9 mouse cellular contexts compared by ENCODE assay signal in the genomic region with DNA sequence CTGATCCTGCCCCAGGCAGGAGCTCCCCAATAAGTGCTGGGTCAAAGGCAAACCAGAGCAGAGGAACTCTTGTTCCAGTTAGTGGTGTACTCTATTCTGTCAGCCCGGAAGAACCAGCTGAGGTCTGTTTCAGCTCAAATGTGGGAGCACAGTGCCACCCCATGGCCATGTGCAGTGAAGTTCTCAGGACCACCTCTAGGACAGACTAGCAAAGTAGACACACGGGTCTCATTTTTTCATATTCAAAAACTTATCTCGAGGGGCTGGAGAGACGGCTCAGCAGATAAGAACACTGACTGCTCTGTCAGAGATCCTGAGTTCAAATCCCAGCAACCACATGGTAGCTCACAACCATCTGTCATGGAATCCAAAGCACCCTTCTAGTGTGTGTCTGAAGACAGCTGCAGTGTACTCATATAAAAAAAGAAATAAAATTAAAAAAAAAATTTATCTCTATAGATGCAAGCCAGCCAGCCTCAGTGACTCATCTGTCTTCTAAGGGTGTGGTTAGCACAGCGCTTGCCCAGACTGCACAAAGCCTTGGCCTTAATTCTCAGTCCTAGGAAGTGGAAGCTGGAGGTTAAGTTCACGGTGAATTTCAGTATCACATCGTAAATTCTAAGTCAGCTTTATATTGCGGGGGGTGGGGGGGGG. TPM values are rescaled to one million over a fixed set of nuclear protein-coding genes. Genes with fewer than 3 reads are reported as not detected.
DNase-seq lines count a peak whose midpoint lies in the region; ATAC-seq and TF ChIP-seq lines count a peak whose summit lies in the region.
"Had no signal": no experiment of that assay in that cellular context is flagged by ENCODE, and none has a peak within 500 bp of the region (broad histone marks: within the 10 kb centered on the region; RNA-seq: fewer than 3 reads in every experiment).

No protein-coding gene starts in this region.

- H3K4me3 ChIP-seq in ES-E14 (ENCODE audit: insufficient read depth in 1 of 2, low read depth in 1 of 2, low read length in 2 of 2, poor library complexity in 1 of 2, severe bottlenecking in 1 of 2): no peak overlapping the region
- no peak overlapping the region for H3K4me3 ChIP-seq in embryonic facial prominence, embryonic 11.5 days (ENCODE audit: low read depth, low read length)

- WGBS in embryonic facial prominence, embryonic 11.5 days: 56% methylated on average over 8 of the region's 8 CpGs

- H3K27me3 ChIP-seq in embryonic facial prominence, embryonic 11.5 days (ENCODE audit: control insufficient read depth, insufficient read depth, low read length): peaks cover 1% of the 10 kb centered on the region; the same call in 1 of the 2 replicates

- peaks cover 0 to 10% of the 10 kb centered on the region in 2 experiments; a peak in 2 of 4 replicates for H3K4me1 ChIP-seq in ES-E14 (ENCODE audit: control insufficient read depth in 2 of 2, insufficient read depth in 2 of 2, low read length in 2 of 2, poor library complexity in 1 of 2)
- H3K4me1 ChIP-seq in embryonic facial prominence, embryonic 11.5 days (ENCODE audit: control insufficient read depth, insufficient read depth, low read length): no peaks in the 10 kb centered on the region

- H3K9me3 ChIP-seq in ES-E14 (ENCODE audit: control insufficient read depth, insufficient read depth, low read depth, low read length): no peaks in the 10 kb centered on the region
- no peaks in the 10 kb centered on the region for H3K9me3 ChIP-seq in embryonic facial prominence, embryonic 11.5 days (replicated peaks; ENCODE audit: control insufficient read depth, low read length)

- H3K9ac ChIP-seq in ES-E14 (ENCODE audit: insufficient read depth, low read depth, low read length, poor library complexity, severe bottlenecking): no peak overlapping the region
- no peak overlapping the region for H3K9ac ChIP-seq in embryonic facial prominence, embryonic 11.5 days (replicated peaks; ENCODE audit: low read length)

- peaks cover 10% of the 10 kb centered on the region for H3K36me3 ChIP-seq in ES-E14 (ENCODE audit: control insufficient read depth, insufficient read depth, low read length, poor library complexity, severe bottlenecking)
- H3K36me3 ChIP-seq in embryonic facial prominence, embryonic 11.5 days (replicated peaks; ENCODE audit: control insufficient read depth, insufficient read depth, low read depth, low read length): peaks cover 3% of the 10 kb centered on the region

- ATAC-seq in embryonic facial prominence, embryonic 11.5 days (replicated peaks; ENCODE audit: insufficient number of reproducible peaks, low FRiP score, low TSS enrichment, low read depth): 0 out of 2 replicates have a peak, but pooled peaks have one; percentile 20

- H3K4me2 ChIP-seq in embryonic facial prominence, embryonic 11.5 days (ENCODE audit: low read depth, low read length): no peak overlapping the region

- intact Hi-C loops in heart, postnatal 14 days (cut with DNase I): no loop called here

- in situ Hi-C loops in ES-E14 (cut with MboI; ENCODE audit: low sequenced_read_pairs in 2 of 2, unreplicated experiment in 2 of 2): no loop called here

- H3K27ac ChIP-seq in ES-E14 (ENCODE audit: insufficient read depth, low read depth, low read length, poor library complexity, severe bottlenecking): no peak overlapping the region
- no peak overlapping the region for H3K27ac ChIP-seq in embryonic facial prominence, embryonic 11.5 days (replicated peaks; ENCODE audit: low read depth, low read length)

- DNase-seq in ES-E14 (ENCODE audit: low read depth, low spot score): no peak
- peak; percentile 62 for DNase-seq in adrenal gland, postnatal 25 days
- peak; percentile 80 for DNase-seq in embryonic facial prominence, embryonic 11.5 days (ENCODE audit: low spot score)
- peak; percentile 75 to 79 for DNase-seq in heart, postnatal 14 days
- peak; percentile 78 for DNase-seq in layer of hippocampus, adult 9-10 months (ENCODE audit: low spot score)
- peak; percentile 72 for DNase-seq in lung, postnatal 14 days
- peak; percentile 79 to 82 for DNase-seq in right cerebral cortex, adult 2 months (ENCODE audit: low spot score in 2 of 2)
- peak; percentile 55 for DNase-seq in urinary bladder, postnatal 25 days (ENCODE audit: low spot score)

TF ChIP-seq in ES-E14, 5 proteins besides CTCF, POLR2A, EP300 and RAD21:
- TF ChIP-seq CHD2 (IDR thresholded peaks at IDR 0.05; ENCODE audit: low read depth, low read length) (no peak), ZC3H11A (IDR thresholded peaks at IDR 0.05; ENCODE audit: borderline replicate concordance, low read depth, low read length) (peak; percentile 48; the same call in 1 of the 2 replicates)

RNA-seq across cellular contexts. Expression of gene Arid3c, which starts 6.8 kb away (rescaled TPM):
- 0.11 TPM in 1 of 2 replicates, not detected in the other for total RNA-seq in ES-E14 (2012; rRNA removed)
- not detected in 2 replicates for total RNA-seq in adrenal gland, postnatal 25 days (2021)
- 0.42 TPM in 1 of 2 replicates, not detected in the other for polyA plus RNA-seq in embryonic facial prominence, embryonic 11.5 days (2014; fragmentation: Nextera tagmentation; extraction: Ambion mirVana)
- not detected for total RNA-seq in heart, postnatal 14 days (2021)
- total RNA-seq: layer of hippocampus, adult 8-10 months had no signal

RNA-seq across cellular contexts. Expression of gene Dctn3, which starts 14.8 kb away (rescaled TPM):
- 87.0 and 90.9 TPM in 2 replicates for total RNA-seq in ES-E14 (2012; rRNA removed)
- total RNA-seq in adrenal gland, postnatal 25 days (2021): 108 and 120 TPM in 2 replicates
- polyA plus RNA-seq in embryonic facial prominence, embryonic 11.5 days (2014; fragmentation: Nextera tagmentation; extraction: Ambion mirVana): 119 and 128 TPM in 2 replicates
- total RNA-seq in heart, postnatal 14 days (2021): 10 to 100 TPM; 83.6 to 87.8 TPM

RNA-seq across cellular contexts. Expression of gene Galt, which starts 17.3 kb away (rescaled TPM):
- 26.9 and 34.9 TPM in 2 replicates for total RNA-seq in ES-E14 (2012; rRNA removed)
- total RNA-seq in adrenal gland, postnatal 25 days (2021): 40.8 and 47.6 TPM in 2 replicates
- 35.1 and 37.5 TPM in 2 replicates for polyA plus RNA-seq in embryonic facial prominence, embryonic 11.5 days (2014; fragmentation: Nextera tagmentation; extraction: Ambion mirVana)
- total RNA-seq in heart, postnatal 14 days (2021): 10 to 100 TPM; 45.6 to 52.0 TPM

RNA-seq across cellular contexts. Expression of gene Sigmar1, which starts 18.2 kb away (rescaled TPM):
- 198 and 230 TPM in 2 replicates for total RNA-seq in ES-E14 (2012; rRNA removed)
- total RNA-seq in adrenal gland, postnatal 25 days (2021): 84.5 and 86.8 TPM in 2 replicates
- polyA plus RNA-seq in embryonic facial prominence, embryonic 11.5 days (2014; fragmentation: Nextera tagmentation; extraction: Ambion mirVana): 73.4 and 83.8 TPM in 2 replicates
- 10 to 100 TPM; 22.8 to 23.2 TPM for total RNA-seq in heart, postnatal 14 days (2021)

RNA-seq across cellular contexts. Expression of gene Rpp25l, which starts 24.4 kb away (rescaled TPM):
- total RNA-seq in ES-E14 (2012; rRNA removed): 56.8 and 67.7 TPM in 2 replicates
- total RNA-seq in adrenal gland, postnatal 25 days (2021): 34.5 and 36.2 TPM in 2 replicates
- polyA plus RNA-seq in embryonic facial prominence, embryonic 11.5 days (2014; fragmentation: Nextera tagmentation; extraction: Ambion mirVana): 89.4 and 101 TPM in 2 replicates
- total RNA-seq in heart, postnatal 14 days (2021): 10 to 100 TPM; 28.7 to 30.2 TPM
